Mouse (Mus musculus) skeletal muscle tissue, adult 2 months (tissue): ENCODE data around the gene Vwa7.
A peak's percentile ranks its signal among the peaks of the same experiment; 100 is the strongest.

ENCODE experiments used
- DNase-seq: peaks from one replicate; pipeline ENCODE4 v3.0.0-alpha.2; 2012; ENCODE audit warnings: low read depth, low spot score

Vwa7 gene

DNA sequence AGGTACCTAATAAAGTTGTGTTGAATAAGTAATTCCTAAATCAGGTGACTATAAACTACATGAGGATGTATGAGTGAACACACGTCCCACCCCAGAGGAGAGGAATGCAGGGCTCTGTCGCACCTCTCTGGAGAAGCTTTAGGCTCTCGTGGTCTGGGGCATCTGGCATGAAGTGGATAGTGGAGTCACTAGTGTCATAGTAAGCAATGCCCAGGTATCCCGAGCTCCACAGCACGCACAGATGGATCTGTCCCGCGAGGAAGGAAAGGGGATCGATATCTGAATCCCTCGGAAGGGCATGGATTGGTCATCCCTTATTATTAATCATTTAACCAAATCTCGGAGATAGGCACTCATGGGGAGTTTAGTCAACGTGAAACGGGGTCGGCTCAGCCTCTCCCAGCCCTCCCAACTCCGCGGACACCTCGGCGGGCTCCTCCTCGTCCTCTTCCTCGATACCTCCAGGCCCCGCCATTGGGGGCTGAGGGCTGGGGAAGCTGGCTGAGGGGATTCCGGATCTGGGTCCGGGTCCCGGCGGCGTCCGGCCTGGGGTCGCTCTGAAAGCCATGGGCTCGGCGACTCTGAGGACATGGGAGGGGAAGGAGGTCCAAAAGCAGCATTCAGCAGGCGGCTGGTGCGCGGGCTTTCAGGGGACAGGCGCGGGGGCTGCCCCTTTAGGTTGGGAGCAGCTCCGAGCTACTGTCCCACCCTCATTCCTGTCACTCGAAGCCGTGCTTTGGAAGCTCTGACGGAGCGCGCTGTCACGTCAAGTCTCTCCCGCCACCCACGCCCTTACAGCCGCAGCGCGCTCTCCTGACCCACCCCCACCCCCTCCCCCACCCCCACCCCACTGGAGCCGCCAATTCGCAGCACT is 29.7 kb downstream of the Vwa7 start:
- DNase-seq, result no peak

DNA sequence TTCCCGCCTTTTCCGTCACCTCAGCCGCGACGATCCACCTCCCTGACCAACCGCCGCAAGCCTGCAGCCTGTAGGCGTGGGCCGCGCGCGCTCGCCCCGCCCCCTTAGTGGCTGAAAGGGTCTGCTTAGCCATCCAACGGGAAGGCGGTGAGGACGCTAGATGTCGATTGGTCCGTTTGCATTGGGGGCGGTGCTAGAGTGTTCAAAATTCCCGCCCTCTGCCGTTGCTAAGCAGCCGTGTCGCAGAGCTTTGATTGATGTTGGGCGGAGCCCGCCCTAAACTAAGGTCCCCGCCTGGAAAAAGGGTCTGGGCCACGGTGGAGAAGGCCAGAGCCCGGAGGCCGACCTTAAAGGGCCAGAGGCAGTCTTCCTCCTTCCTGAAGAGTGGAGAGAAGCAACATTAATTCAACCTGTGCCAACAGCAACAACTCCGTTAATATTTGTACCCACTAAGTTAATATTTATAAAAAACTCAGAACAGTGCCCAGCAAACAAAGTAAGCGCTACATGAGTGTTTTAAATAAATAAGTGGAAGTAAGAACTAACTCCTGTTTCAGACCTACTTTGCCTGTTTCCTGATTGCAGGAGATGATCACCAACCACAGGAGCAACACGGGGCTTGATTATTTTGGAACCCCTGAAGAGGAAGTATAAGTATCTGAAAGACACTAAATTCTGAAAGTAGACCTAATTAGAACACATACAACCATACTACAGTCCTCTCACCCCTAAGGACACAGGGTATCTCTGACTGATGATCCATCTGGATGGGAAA is 30.5 kb downstream of the Vwa7 start, which contains the start of gene Msh5:
TSS of gene Msh5 (minus strand) at position 65 of the 775 bp plus-strand sequence.
- peak; percentile 98 for DNase-seq

DNA sequence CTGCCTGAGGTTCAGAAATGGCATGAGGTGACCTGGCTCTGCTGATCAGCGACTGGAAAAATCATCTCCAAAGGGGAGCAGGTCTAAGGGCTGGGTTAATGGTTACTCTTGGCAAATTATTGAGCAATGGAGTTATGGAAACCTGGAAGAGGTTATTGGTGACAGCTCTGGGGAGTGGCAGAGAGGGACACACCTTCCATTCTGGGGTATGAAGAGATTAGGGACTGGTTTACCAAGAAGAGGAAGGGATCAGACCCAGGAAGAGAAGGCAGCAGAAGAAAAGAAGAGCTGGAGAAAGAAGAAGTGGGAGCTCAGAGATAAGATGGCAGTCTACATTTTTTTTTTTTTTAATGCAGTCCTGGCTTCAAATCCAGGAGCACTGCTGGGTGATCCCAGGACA is 31.3 kb downstream of the Vwa7 start:
- DNase-seq, result no peak

DNA sequence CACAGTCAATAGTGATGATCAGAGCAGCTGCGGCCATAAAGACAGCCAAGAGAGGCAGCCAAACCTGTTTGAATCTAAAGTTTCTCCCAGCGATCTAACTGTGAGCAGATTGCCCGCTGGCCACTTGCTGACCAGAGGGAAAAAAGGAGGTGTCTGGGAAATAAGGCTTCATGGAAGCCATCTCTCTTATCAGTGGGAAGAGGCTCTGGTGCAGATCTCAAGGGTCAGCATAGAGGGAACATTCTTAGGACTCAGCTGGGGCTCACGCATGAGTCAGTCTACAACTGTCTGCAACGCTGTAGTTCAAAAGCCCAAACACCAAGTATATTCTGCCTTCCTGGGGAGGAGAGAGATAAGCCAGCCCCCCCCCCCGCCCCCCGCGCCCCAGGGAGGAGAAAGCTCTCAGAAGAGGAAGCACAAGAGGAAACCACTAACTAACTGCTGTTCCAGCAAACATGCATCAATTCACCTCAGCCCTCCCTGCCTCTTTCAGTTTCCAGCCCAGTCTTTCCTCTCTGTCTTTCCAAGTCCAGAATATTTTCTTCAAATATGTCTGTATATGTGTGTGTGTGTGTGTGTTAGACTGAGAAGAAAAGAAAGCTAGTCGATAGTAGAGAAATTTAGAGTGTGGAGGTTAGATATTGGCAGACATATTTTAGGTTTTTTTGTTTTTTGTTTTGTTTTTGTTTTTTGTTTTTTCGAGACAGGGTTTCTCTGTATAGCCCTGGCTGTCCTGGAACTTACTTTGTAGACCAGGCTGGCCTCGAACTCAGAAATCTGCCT is 32.0 kb downstream of the Vwa7 start:
- DNase-seq, result no peak

DNA sequence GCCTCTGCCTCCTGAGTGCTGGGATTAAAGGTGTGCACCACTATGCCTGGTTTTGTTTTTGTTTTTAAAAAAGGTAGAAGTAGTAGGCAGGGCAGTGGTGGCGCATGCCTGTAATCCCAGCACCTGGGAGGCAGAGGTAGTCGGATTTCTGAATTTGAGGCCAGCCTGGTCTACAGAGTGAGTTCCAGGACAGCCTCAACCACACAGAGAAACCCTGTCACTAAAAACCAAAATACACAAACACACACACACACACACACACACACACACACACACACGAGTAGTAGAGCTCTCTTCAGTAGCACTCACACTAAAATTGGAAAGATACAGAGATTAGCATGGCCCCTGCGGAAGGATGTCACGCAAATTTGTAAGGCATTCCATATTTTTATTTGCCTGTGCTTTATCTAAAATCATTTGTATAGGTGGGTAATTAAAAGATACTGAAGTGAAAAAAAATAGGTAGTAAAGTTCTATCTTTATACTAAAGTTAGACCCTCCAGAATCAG is 32.6 kb downstream of the Vwa7 start:
- no peak for DNase-seq

DNA sequence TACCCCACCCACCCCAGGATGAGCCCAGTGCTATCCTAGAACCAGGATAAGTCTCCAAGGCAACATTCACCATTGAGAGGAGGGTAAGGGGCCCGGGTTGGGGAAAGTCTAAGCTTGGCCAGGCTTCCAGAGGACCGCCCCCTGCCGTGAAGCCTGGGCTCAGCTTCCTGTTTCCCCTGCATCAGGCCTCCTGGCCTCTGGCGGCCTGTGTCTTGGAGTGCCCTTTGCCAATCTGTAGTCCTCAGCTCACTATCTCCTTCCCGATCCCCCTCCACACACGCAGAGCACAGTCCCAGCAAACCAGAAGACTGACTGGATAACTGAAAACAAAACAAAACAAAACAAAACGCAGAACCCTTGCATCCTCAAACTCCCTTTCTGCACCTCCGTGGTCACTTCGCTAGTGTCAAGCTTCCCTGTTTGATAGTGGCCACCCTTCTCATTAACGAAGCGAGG is 33.2 kb downstream of the Vwa7 start, which contains the start of gene Clic1:
TSS of gene Clic1 (plus strand) at position 406 of the 456 bp plus-strand sequence.
- no peak for DNase-seq

DNA sequence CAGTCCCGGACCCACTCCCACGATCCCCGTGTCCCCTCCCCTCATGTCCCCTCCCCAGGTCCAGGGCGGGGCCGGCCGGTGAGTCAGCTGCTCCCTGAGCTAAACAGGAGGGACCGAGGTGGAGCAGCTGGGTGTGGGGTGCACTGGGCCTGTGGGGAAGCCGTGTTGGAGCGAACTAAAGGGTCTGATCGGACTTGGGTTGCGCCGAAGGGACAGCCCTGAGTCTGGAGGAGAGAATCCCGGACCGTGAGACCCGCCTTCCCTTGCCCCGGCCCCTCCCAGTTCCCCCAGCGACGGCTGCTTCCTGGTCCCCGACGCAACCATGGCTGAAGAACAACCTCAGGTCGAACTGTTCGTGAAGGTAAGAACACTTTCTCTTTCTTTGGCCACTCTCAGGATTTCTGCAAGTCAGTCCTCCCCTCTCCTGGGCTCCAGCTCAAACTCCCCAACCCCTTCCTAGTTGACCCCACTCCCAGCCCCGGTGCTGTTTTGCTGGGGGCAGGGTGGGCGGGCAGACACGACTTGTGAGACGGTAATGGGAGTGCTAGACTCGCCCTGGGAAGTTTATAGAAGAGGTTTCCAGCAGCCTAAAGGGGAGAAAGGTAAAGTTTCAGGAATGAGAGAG is 33.9 kb downstream of the Vwa7 start:
- DNase-seq, result peak; percentile 60

DNA sequence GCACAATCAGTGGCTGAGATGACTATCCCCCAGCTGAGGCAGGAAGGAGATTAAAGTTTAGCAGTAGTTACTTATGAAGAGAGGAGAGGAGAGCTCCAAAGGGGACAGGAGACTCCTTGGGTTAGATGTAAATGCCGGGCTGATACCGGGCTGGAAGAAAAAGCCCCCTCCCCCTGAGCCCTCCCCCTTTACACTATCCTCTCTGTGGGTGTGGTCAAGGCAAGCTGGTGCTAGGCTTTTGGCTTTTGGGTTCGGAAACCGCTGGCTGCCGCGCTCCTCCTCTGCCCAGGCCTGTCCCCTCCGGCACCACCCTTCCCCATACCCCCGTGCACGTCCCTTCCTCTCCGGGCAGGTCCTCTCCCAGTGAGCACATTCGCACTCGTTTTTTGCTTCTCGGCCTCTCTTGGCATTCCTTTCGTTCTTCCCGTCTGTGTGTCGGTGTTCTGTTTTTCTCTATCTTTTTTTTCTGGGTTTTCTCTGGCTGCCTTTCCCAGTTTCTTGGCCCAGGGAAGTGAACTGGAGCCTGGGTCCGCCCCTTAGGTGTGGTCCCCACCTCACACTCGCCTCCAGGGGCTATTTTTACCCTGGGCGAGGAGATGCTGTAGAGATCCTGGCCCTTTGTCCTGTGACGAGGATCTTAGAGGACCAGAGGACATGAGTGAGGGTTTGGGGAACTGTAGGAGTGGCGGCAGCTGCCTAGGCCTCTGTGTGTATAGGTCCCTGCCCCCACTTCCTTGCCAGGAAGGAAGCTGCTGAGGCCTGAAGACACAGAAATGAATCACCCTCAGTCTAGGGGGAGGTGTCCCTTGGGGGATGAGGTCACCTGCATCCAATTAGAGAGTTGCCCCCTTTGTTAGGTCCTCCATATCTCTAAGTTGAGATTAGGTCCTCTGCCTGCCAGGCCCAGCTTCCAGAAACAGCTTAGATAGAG is 35.0 kb downstream of the Vwa7 start:
- peak; percentile 71 for DNase-seq

DNA sequence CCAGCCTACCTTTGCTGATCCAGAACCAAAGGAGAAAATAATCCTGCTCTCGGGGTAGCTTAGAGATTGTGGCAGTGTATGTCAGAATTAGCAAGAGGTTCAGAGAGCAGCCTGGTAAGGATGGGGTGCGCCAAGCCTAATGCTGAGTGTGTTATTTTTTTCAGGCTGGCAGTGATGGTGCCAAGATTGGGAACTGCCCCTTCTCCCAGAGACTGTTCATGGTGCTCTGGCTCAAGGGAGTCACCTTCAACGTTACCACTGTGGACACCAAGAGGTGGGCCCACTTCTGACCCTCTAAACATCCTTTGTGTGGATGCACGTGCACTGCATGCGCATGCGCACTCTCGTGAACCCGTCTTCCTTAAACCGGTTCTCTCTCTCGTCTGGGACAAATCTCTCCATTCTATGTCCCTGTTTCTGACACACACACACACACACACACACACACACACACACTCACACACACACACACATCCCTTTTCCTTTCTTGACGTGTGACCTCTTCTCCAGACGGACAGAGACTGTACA is 36.0 kb downstream of the Vwa7 start:
- no peak for DNase-seq

DNA sequence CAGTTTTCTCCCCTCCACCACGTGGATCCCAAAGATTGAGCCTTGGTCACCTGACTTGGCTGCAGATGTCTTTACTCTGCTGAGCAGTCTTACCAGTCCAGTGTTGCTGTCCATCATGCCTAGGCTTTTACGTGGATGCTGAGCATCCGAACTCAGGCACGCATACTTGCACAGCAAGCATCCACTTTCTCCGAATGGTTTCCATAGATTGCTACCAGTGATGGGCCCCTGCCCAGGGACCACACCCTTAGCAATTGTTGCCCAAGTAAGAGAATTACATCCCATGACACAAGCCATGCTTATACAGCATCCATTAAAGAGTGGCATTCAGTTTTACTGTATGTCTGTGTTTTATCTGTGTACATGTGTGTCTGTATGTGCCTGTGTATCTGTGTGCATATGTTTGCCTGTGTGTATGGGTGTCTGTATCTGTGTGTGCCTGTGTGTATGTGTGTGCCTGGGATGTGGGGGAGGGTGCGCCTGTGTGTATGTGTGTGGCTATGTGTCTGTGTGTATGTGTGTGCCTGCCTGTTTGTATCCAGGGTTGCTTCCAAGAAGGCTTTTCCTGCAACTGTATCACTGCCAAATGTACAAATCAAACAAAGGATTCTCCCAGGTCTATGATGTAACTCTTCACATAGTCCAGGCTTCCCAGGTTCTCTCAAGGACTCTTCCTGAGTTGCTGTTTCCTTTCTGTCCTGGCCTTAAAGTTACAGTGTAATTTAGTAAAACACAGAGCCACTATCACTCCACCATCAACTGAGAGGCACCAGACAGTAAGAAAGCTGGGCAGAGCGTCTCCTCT is 39.5 kb downstream of the Vwa7 start:
- no peak for DNase-seq

DNA sequence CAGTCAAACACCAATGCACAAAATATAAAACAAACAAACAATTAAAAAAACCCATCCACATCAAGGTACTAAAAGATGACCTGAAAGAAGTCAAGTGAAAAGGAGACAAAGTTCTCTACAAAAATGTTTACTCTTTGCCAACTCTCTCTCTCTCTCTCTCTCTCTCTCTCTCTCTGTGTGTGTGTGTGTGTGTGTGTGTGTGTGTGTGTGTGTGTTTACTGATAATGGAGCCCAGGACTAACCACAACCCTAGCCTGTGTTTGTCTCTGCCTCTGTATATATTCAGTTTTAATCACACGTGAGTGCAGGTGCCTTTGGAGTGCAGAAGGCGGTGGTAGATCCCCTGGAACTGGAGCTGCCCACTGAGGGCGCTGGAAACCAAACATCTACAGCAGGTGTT is 40.7 kb downstream of the Vwa7 start:
- no peak for DNase-seq

DNA sequence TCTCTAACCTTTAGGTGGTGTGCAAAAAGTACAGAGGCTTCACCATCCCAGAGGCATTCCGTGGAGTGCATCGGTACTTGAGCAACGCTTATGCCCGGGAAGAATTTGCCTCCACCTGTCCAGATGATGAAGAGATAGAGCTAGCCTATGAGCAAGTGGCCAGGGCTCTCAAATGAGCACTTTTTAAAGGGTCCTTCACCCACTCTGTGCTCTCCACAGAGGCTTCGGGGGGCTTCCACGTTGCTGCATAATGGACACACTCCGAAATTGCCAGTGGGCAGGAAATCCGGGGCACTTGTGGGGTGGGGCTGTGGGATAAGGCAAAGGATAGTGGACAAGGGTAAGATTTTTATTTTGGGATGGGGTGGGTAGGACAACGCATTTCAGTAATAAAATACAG is 41.9 kb downstream of the Vwa7 start:
- DNase-seq, result no peak

DNA sequence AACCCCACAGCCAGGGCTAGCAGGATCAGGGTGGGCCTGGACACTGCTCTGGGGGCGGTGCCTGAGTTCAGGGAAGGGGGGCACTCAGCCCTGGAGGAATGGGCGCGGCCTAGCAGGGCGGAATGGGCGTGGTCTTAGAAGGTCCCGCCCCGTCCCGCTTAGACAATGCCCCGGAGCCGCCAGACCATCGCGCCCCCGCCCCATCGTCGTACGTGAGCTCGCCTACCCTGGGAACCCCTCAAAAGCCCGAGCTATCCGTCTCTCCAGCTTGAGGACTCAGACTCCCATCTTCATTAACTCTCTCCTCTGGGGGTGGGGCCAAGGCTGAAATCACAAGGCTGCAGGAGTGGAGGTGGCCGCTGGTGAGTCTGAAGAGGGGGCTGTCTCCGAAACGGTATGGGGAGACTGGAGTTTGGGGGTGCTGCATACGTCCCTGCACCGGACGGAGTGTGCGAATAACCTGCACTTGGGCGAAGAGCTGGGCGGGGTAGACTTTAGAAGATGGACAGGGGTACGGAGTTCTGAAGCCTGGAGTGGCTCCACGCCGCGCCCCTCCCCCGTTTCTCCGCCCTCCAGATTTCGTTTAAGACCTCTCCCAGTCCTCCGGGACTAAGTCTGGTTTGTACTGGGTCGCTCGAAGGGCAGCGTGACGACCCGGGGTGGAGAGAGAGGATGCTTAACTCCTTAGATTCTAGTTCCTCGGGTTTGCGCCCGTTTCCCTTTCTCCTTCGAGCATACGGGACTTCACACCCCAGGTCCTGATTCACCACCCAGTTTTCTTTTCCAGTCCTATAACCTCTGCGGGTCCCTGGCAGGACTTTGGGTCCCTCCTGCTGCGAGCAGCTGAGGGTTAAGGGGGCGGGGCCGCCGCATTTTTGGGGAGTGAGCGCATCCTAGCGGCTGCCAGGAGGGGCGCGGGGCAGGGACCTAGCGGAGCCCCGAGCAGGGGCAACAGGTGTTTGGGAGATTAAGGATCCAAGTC is 42.8 kb downstream of the Vwa7 start, which contains the start of gene Ddah2:
TSS of gene Ddah2 (plus strand) at position 125 of the 982 bp plus-strand sequence.
- peak; percentile 82 for DNase-seq

DNA sequence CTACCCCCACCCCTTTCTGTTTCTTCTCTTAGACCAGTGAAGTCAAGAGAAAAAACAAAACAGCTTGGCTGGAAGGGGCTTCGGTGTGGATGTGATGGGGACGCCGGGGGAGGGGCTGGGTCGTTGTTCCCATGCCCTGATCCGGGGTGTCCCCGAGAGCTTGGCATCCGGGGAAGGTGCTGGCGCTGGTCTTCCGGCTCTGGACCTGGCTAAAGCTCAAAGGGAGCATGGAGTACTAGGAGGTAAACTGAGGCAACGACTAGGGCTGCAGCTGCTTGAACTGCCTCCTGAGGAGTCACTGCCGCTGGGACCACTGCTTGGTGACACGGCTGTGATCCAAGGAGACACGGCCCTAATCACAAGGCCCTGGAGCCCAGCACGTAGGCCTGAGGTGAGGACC is 43.7 kb downstream of the Vwa7 start:
- DNase-seq, result no peak

DNA sequence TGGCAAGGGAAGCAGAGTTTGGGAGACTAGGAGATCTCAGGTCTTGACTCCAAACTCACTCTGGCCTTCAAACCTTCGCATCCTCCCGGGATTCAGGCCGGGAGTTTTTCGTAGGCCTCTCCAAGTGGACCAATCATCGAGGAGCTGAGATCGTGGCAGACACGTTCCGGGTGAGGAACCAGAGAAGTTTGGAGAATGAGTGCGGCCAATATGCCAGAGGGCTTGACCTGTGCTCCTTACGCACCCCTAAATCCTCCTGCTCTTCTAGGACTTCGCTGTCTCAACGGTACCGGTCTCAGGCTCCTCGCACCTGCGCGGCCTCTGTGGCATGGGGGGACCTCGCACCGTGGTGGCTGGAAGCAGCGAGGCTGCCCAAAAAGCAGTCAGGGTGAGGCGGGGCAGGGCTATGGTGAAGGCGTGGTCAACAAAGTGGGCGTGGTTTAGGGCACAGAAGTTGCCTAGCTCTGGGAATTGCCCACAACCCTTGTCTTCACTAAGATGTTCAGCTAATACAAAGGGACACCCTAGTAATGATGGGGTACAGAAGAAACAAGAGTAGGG is 44.4 kb downstream of the Vwa7 start:
- DNase-seq, result no peak

DNA sequence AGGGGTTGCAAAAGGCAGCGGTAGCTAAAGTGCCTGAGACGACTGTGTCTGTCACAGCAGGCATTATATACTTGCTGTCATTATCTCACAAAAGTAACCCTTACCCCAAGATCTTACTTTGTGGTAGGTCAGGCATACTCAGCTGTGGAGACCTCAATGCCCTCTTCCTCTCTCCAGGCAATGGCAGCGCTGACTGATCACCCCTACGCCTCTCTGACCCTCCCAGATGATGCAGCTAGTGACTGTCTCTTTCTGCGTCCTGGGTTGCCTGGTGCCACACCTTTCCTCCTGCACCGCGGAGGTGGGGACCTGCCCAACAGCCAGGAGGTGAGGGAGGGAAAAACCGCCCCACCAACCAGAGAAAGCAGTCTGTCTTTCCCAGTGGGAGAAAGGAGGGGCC is 44.9 kb downstream of the Vwa7 start:
- no peak for DNase-seq

DNA sequence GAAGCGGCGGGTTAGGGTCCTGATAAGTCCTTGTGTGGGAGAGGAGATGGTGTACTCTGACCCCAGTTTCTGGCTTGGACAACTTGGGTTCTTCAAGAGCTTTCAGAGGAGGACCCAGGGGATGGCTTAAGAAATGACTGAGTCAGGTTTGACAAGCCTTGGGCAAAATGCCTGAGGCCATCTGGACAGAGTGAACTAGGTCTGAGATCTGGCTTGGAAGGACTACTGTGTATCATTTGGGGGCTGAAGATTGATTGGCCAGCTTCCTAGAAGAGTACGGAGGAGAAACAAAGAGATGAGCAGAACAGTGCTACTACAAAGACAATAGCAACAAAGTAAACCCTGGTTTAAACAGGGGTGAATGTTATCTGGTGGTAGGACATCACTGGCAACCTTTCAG is 47.1 kb downstream of the Vwa7 start:
- DNase-seq, result no peak
